Mouse (Mus musculus) liver, adult 2 months (tissue): ENCODE data around the gene Actr1a. TPM values are rescaled to one million over a fixed set of nuclear protein-coding genes. Genes with fewer than 3 reads are reported as not detected.

Experiments
- DNase-seq: peaks from one replicate; pipeline ENCODE4 v3.0.0-alpha.2; 2011; ENCODE audit warnings: low read depth, low spot score; ENCODE audit errors: extremely low read depth
- H3K27ac ChIP-seq: fragments of 200-500 bp; replicated peaks from 2 replicates; pipeline ENCODE4 v1.5.1; 2012; ENCODE audit warnings: low read depth, mild to moderate bottlenecking, control low read depth, inconsistent platforms, low read length; ENCODE audit not compliant: insufficient read depth
- H3K27me3 ChIP-seq: fragments of 200-500 bp; 2 replicates; pipeline ENCODE4 v1.6.1; 2012; ENCODE audit warnings: mild to moderate bottlenecking, moderate library complexity, low read length, inconsistent platforms; ENCODE audit not compliant: control insufficient read depth, insufficient read depth
- H3K36me3 ChIP-seq: fragments of 200-500 bp; 2 replicates; pipeline ENCODE4 v1.6.1; 2012; ENCODE audit warnings: low read length, inconsistent platforms; ENCODE audit not compliant: control insufficient read depth, insufficient read depth
- H3K4me1 ChIP-seq: fragments of 200-500 bp; 2 replicates; pipeline ENCODE4 v1.6.1; 2011; ENCODE audit warnings: low read length; ENCODE audit not compliant: control insufficient read depth, insufficient read depth
- H3K4me3 ChIP-seq: fragments of 200-500 bp; 2 replicates; pipeline ENCODE4 v1.5.1; 2011; ENCODE audit warnings: low read depth, mild to moderate bottlenecking, control low read depth, low read length, moderate library complexity; ENCODE audit not compliant: insufficient read depth
- H3K79me2 ChIP-seq: fragments of 200-500 bp; 2 replicates; pipeline ENCODE4 v1.6.1; 2012; ENCODE audit warnings: inconsistent platforms, mild to moderate bottlenecking, low read length, moderate library complexity; ENCODE audit not compliant: control insufficient read depth, insufficient read depth
- H3K9ac ChIP-seq: fragments of 200-500 bp; 2 replicates; pipeline ENCODE4 v1.6.1; 2012; ENCODE audit warnings: low read depth, mild to moderate bottlenecking, control low read depth, inconsistent platforms, low read length
- CTCF ChIP-seq: fragments of 200-500 bp; IDR thresholded peaks from 2 replicates; pipeline ENCODE4 v1.5.1; 2011; ENCODE audit warnings: low read depth, low read length, control low read depth
- POLR2A ChIP-seq: fragments of 200-500 bp; IDR thresholded peaks from 2 replicates; pipeline ENCODE4 v1.6.1; 2011; ENCODE audit warnings: low read length, control low read depth; ENCODE audit not compliant: insufficient read depth; ENCODE audit errors: extremely low read depth
- WGBS: fragments of 180-500 bp; shearing (Covaris S2); methylation state at CpG from one replicate; pipeline ENCODE4 v1.1.7; 2018; 5-methylcytosine and 5-hydroxymethylcytosine counted together
- polyA plus RNA-seq: library from polyadenylated mRNA; depleted of rRNA; stranded (reverse); fragments of >200 nt; gene quantifications from 2 replicates; pipeline ENCODE4 v1.2.3, GENCODE M21; 2012
- total RNA-seq: library from RNA; depleted of rRNA; stranded (reverse); fragments of >200 nt; gene quantifications from 2 replicates; pipeline ENCODE4 v1.2.3, GENCODE M21; 2014

The Actr1a gene
- total and polyA plus RNA-seq, 2 experiments, result 32.5 to 46.2 TPM

DNA sequence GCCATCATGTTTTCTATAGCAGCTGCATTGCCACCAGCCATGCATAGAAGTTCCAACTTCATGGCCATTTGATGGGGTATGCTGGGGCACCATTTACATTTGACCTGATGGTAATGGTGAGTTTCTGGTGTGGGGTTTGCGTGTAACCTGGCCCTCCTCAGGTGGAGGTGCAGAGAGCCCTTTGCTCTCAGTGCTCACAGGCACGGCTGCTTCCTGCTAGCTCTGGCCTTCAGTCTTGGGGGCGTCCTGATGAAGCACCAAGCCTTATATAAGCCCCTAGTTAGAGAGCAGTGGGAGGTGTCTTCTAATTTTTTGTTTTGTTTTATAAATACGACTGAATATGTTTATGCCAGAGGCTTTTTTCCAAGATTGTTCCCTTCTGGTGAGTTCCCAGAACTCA, 22.5 kb upstream of the Actr1a start:
- peaks cover 9% of the 10 kb centered on the region; the same call in 1 of the 2 replicates for H3K79me2 ChIP-seq
- no peaks in the 10 kb centered on the region for H3K36me3 ChIP-seq
- WGBS, result 85% methylated on average over 4 of the region's 4 CpGs
- no peak overlapping the region for H3K4me3 ChIP-seq
- H3K9ac ChIP-seq, result no peak overlapping the region
- H3K4me1 ChIP-seq, result no peaks in the 10 kb centered on the region
- no peak overlapping the region for H3K27ac ChIP-seq
- no peak for DNase-seq
- no peaks in the 10 kb centered on the region for H3K27me3 ChIP-seq
- no peak for TF ChIP-seq CTCF
- no peak for TF ChIP-seq POLR2A

DNA sequence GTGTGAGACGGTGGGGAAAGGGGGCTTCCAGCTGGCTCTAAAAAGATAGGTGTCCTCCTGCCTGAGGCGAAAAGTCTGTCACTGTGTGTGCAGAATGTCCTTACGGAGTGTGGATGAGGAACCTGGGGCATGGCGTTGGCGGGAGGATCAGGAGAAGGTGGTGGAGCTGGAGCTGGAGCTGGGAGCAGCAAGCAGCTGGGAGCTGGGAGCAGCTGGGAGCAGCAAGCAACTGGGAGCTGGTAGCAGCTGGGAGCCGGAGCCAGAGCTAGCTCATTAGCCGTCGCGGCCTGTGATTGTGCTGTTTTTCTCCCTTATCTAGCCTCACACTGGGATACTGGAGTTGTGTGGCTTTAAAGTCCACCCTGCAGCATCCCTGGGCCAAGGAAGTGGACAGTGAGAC, 20.7 kb upstream of the Actr1a start:
- no peak for DNase-seq
- WGBS, result 87% methylated on average over 9 of the region's 9 CpGs

DNA sequence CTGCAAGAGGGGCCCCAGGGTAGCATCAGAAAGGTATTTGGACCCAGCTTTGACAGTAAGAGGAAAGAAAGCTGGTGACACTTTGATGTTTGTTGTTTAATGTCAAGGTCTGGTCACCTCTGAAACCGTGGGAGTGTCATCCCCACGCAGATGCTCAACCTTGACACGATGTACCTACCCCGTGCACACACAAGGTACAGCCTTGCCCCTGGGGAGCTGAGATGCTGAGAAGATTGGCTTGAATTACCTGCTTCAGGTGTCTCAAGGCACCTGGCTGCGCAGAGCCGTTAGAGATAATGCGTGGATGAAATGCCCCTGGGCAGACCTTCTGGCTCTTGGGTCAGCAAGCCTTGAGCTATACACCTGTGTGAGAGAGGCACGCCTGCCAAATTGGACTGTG, 18.9 kb upstream of the Actr1a start:
- no peak overlapping the region for H3K27ac ChIP-seq
- TF ChIP-seq CTCF (no peak), POLR2A (no peak)
- no peaks in the 10 kb centered on the region for H3K27me3 ChIP-seq
- H3K36me3 ChIP-seq, result no peaks in the 10 kb centered on the region
- 84% methylated on average over 8 of the region's 8 CpGs for WGBS
- no peak overlapping the region for H3K4me3 ChIP-seq
- H3K9ac ChIP-seq, result no peak overlapping the region
- DNase-seq, result no peak
- H3K4me1 ChIP-seq, result no peaks in the 10 kb centered on the region
- peaks cover 16% of the 10 kb centered on the region; the same call in 1 of the 2 replicates for H3K79me2 ChIP-seq

More for the DNA sequence above, 20.7 kb upstream of the Actr1a start:
- no peak overlapping the region for H3K4me3 ChIP-seq
- TF ChIP-seq CTCF, result no peak
- TF ChIP-seq POLR2A, result no peak
- no peaks in the 10 kb centered on the region for H3K4me1 ChIP-seq
- no peaks in the 10 kb centered on the region for H3K27me3 ChIP-seq
- H3K9ac ChIP-seq, result no peak overlapping the region
- H3K27ac ChIP-seq, result no peak overlapping the region
- H3K36me3 ChIP-seq, result no peaks in the 10 kb centered on the region
- H3K79me2 ChIP-seq, result peaks cover 13% of the 10 kb centered on the region; the same call in 1 of the 2 replicates

DNA sequence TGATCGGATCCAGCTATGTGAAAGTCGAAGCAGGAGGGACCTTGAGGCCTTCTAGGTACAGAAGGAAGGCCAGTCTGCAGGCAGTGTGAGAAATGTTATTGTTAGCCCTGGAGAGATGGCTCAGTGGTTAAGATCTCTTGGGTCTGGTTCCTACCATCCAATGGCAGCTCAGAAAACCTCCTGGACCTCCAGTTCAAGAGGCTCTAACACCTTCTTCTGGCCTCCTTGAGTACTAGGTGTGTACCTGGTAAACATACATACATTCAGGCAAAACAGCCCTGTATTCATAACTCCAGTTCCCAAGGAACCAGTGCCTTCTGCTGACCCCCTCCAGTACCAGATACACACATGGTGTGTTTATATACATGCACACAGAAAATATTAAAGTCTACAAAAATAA, 18.4 kb upstream of the Actr1a start:
- 94% methylated on average over 2 of the region's 2 CpGs for WGBS
- Histone ChIP-seq H3K9ac (no peak overlapping the region), H3K27me3 (no peaks in the 10 kb centered on the region), H3K4me1 (no peaks in the 10 kb centered on the region), H3K27ac (no peak overlapping the region), H3K36me3 (no peaks in the 10 kb centered on the region), H3K4me3 (no peak overlapping the region), H3K79me2 (peaks cover 16% of the 10 kb centered on the region; the same call in 1 of the 2 replicates)
- no peak for DNase-seq
- TF ChIP-seq POLR2A, result no peak
- no peak for TF ChIP-seq CTCF

DNA sequence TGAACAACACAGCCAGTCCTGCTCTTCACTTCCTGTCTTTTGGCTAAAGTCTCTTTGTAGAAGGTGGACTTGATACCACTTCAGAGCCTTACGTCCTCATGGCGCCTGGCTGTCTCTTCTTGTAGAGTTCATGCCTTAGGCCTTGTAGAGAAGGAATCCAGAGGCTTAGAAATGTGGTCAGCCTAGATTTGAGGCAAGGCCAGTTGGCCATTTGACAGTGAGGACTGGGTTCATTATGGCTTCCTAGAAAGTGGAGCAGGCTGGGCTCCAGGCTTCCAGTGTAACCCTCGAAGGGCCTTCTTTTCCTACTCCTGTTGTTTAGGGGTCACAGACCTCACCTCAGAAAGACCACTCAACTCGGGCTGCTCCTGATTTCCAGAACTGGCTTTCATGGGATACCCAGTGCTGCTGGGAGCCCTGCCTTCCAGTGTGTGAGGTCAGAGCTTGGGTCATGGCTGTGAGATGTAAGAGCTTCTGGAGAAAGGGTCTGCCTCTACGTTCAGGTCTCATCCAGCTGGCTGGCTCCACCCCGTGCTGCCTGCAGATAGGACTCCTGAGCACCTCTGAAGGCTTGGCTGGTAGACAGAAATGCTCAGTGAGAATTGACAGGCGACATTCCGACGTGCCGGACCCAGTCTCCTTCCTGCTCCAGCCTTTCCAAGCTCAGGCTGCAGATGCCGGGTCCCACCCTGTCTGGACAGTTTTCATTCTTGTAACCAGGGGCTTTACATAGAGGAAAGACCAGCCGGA, 16.7 kb upstream of the Actr1a start:
- Histone ChIP-seq H3K9ac (no peak overlapping the region), H3K79me2 (peaks cover 15% of the 10 kb centered on the region; the same call in 1 of the 2 replicates), H3K36me3 (no peaks in the 10 kb centered on the region), H3K27me3 (no peaks in the 10 kb centered on the region), H3K4me1 (no peaks in the 10 kb centered on the region), H3K4me3 (no peak overlapping the region), H3K27ac (no peak overlapping the region)
- TF ChIP-seq CTCF, result no peak
- no peak for TF ChIP-seq POLR2A
- 83% methylated on average over 12 of the region's 12 CpGs for WGBS
- DNase-seq, result no peak

DNA sequence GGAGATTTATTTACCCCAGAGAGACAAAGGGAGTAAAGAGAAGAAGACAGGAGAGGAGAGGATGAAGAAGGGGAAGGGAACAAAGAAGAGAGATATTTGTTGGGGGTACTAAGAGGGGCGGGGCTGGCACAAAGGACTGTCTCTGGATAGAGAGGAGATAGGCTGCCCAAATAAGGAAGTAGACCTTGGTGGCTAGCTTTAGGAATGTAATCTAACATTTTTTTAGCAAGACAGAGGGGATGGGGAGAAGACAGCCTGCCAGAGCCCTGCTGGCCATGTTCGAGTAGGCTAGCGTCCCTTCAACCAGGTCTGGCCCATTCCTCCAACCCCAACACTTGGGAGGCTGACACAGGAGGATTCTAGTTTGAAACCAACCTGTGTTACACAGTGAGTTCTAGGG, 14.0 kb upstream of the Actr1a start:
- 87% methylated on average over 3 of the region's 3 CpGs for WGBS
- H3K9ac ChIP-seq, result no peak overlapping the region
- 0 out of 2 replicates have a peak, but pooled peaks cover 2% of the 10 kb centered on the region for H3K36me3 ChIP-seq
- H3K27me3 ChIP-seq, result no peaks in the 10 kb centered on the region
- peaks cover 10% of the 10 kb centered on the region; the same call in 1 of the 2 replicates for H3K79me2 ChIP-seq
- no peak overlapping the region for H3K4me3 ChIP-seq
- H3K4me1 ChIP-seq, result no peaks in the 10 kb centered on the region
- no peak for DNase-seq
- TF ChIP-seq POLR2A, result no peak
- no peak overlapping the region for H3K27ac ChIP-seq
